Mouse (Mus musculus) hindbrain, postnatal 0 days (tissue): ENCODE results near the gene Cgrrf1. TPM values are rescaled to one million over a fixed set of nuclear protein-coding genes. Genes with fewer than 3 reads are reported as not detected.

Experiments used
- ATAC-seq: fragments of 200-750 bp; cut with Nextera tagmentation; 2 replicates; pipeline ENCODE4 v1.8.0; 2017; ENCODE audit warnings: mild to moderate bottlenecking, moderate TSS enrichment, moderate library complexity
- DNase-seq: peaks from one replicate; pipeline ENCODE4 v3.0.0-alpha.2; 2015; ENCODE audit warnings: low spot score
- H3K27ac ChIP-seq: fragments of 300-500 bp; sonication (generic); 2 replicates; pipeline ENCODE4 v1.5.1; 2014; ENCODE audit warnings: mild to moderate bottlenecking
- H3K27me3 ChIP-seq: fragments of 300-500 bp; sonication (generic); 2 replicates; pipeline ENCODE4 v1.6.1; 2014; ENCODE audit warnings: low read length, mixed read lengths; ENCODE audit not compliant: insufficient read depth
- H3K36me3 ChIP-seq: fragments of 300-500 bp; sonication (generic); 2 replicates; pipeline ENCODE4 v1.6.1; 2014; ENCODE audit warnings: low read length, mixed read lengths; ENCODE audit not compliant: insufficient read depth
- H3K4me1 ChIP-seq: fragments of 300-500 bp; sonication (generic); 2 replicates; pipeline ENCODE4 v1.6.1; 2014; ENCODE audit warnings: antibody characterized with exemption, low read length, mixed read lengths; ENCODE audit not compliant: insufficient read depth
- H3K4me2 ChIP-seq: fragments of 300-500 bp; sonication (generic); 2 replicates; pipeline ENCODE4 v1.6.1; 2014; ENCODE audit warnings: low read depth, mild to moderate bottlenecking, low read length, moderate library complexity, mixed read lengths
- H3K4me3 ChIP-seq: fragments of 300-500 bp; sonication (generic); 2 replicates; pipeline ENCODE4 v1.5.1; 2014; ENCODE audit warnings: low read length
- H3K9ac ChIP-seq: fragments of 300-500 bp; sonication (generic); replicated peaks from 2 replicates; pipeline ENCODE4 v1.6.1; 2014; ENCODE audit warnings: mild to moderate bottlenecking, low read length, moderate library complexity, mixed read lengths
- H3K9me3 ChIP-seq: fragments of 300-500 bp; sonication (generic); 2 replicates; pipeline ENCODE4 v1.6.1; 2016; ENCODE audit warnings: low read length, mixed read lengths
- CTCF ChIP-seq: IDR thresholded peaks from 2 replicates; pipeline ENCODE4 v1.5.1; 2016; ENCODE audit warnings: antibody characterized with exemption, control low read depth, low read depth
- WGBS: fragments of 180-500 bp; shearing (Covaris S2); extraction: QIAGEN DNeasy Blood & Tissue Kit; methylation state at CpG from one replicate; pipeline ENCODE4 v1.1.7; 2014; 5-methylcytosine and 5-hydroxymethylcytosine counted together
- polyA plus RNA-seq: library from polyadenylated mRNA; unstranded; fragments of >200 nt; fragmentation: Nextera tagmentation; extraction: Ambion mirVana; gene quantifications from 2 replicates; pipeline ENCODE4 v1.2.1, GENCODE M21; 2015
- total RNA-seq: library from RNA; depleted of rRNA; stranded (reverse); fragments of >200 nt; gene quantifications from 2 replicates; pipeline ENCODE4 v1.2.3, GENCODE M21; 2014

Cgrrf1 gene
- total and polyA plus RNA-seq, 2 experiments from 2014 or later = 24.9 to 33.0 TPM

- TF ChIP-seq CTCF = no peak
- H3K9me3 ChIP-seq = no peaks in the 10 kb centered on the region
- no peaks in the 10 kb centered on the region for H3K27me3 ChIP-seq
- no peak overlapping the region for H3K4me2 ChIP-seq
- H3K9ac ChIP-seq = no peak overlapping the region
- no peak for ATAC-seq
- peaks cover 10% of the 10 kb centered on the region for H3K36me3 ChIP-seq
- H3K4me3 ChIP-seq = no peak overlapping the region
- no peak for DNase-seq
- 70% methylated on average over 4 of the region's 4 CpGs for WGBS
- no peaks in the 10 kb centered on the region for H3K4me1 ChIP-seq
- H3K27ac ChIP-seq = no peak overlapping the region
Measured at GRCm38 (mm10) chr14:46839326-46839725, 7.4 kb downstream of the Cgrrf1 start.

GRCm38 (mm10) chr14:46845706-46846105 lies 13.8 kb downstream of the Cgrrf1 start:
- Histone ChIP-seq H3K9me3 (no peaks in the 10 kb centered on the region), H3K9ac (no peak overlapping the region), H3K27me3 (no peaks in the 10 kb centered on the region), H3K4me3 (no peak overlapping the region), H3K4me2 (no peak overlapping the region), H3K27ac (no peak overlapping the region), H3K36me3 (peaks cover 9% of the 10 kb centered on the region), H3K4me1 (no peaks in the 10 kb centered on the region)
- ATAC-seq (no peak), DNase-seq (no peak)
- WGBS = 92% methylated on average over 11 of the region's 11 CpGs
- no peak for TF ChIP-seq CTCF

- H3K4me3 ChIP-seq = no peak overlapping the region
- TF ChIP-seq CTCF = no peak
- no peak for ATAC-seq
- no peaks in the 10 kb centered on the region for H3K36me3 ChIP-seq
- DNase-seq = no peak
- no peaks in the 10 kb centered on the region for H3K9me3 ChIP-seq
- H3K4me1 ChIP-seq = no peaks in the 10 kb centered on the region
- 82% methylated on average over 4 of the region's 4 CpGs for WGBS
- no peak overlapping the region for H3K4me2 ChIP-seq
- no peaks in the 10 kb centered on the region for H3K27me3 ChIP-seq
- H3K27ac ChIP-seq = no peak overlapping the region
- no peak overlapping the region for H3K9ac ChIP-seq
Measured at GRCm38 (mm10) chr14:46848063-46848590, 16.2 kb downstream of the Cgrrf1 start.

- no peak overlapping the region for H3K4me3 ChIP-seq
- no peak for ATAC-seq
- no peaks in the 10 kb centered on the region for H3K27me3 ChIP-seq
- H3K9me3 ChIP-seq = no peaks in the 10 kb centered on the region
- no peak overlapping the region for H3K27ac ChIP-seq
- no peak for DNase-seq
- H3K9ac ChIP-seq = no peak overlapping the region
- no peaks in the 10 kb centered on the region for H3K36me3 ChIP-seq
- no peaks in the 10 kb centered on the region for H3K4me1 ChIP-seq
- 85% methylated on average over 5 of the region's 5 CpGs for WGBS
- no peak for TF ChIP-seq CTCF
- H3K4me2 ChIP-seq = no peak overlapping the region
Measured at GRCm38 (mm10) chr14:46848736-46849135, 16.8 kb downstream of the Cgrrf1 start.

DNA sequence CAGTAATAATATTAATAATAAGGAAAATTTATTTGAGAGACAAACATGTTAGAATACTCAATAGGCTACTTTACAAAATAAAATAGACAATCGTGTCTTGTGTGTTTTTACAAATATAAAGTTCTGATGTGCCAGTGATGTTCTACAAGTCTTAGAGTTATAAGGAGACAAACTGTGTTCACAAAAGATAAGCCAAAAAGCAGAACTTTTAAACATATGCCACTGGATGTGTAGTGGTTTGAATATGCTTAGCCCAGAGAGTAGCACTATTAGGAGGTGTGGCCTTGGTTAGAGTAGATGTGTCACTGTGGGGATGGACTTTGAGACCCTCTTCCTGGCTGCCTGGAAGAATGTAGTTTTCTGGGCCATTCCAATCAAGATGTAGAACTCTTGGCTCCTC lies 17.8 kb downstream of the Cgrrf1 start:
- 91% methylated on average over 1 of the region's 1 CpGs for WGBS
- Histone ChIP-seq H3K4me3 (no peak overlapping the region), H3K4me1 (no peaks in the 10 kb centered on the region), H3K27me3 (no peaks in the 10 kb centered on the region), H3K4me2 (no peak overlapping the region), H3K9ac (no peak overlapping the region), H3K9me3 (no peaks in the 10 kb centered on the region), H3K36me3 (peaks cover 3% of the 10 kb centered on the region; the same call in 1 of the 2 replicates), H3K27ac (no peak overlapping the region)
- no peak for TF ChIP-seq CTCF
- ATAC-seq (no peak), DNase-seq (no peak)

DNA sequence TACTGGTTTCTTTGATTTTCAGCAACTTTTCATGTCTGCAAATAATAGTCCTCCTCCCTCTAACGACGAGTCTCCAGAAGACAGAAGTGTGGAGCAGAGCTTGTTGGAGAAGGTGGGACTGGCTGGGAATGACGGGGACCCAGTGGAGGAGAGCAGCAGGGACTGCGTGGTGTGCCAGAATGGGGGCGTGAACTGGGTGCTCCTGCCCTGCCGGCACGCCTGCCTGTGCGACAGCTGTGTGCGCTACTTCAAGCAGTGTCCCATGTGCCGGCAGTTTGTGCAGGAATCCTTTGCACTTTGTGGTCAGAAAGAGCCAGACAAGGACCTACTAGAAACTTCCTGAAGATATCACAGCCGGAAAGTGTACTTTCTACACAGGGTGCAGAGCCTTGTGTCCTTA lies 21.8 kb downstream of the Cgrrf1 start:
- ATAC-seq (no peak), DNase-seq (no peak)
- no peak overlapping the region for H3K27ac ChIP-seq
- H3K9me3 ChIP-seq = no peaks in the 10 kb centered on the region
- H3K4me2 ChIP-seq = no peak overlapping the region
- TF ChIP-seq CTCF = no peak
- no peaks in the 10 kb centered on the region for H3K27me3 ChIP-seq
- H3K36me3 ChIP-seq = peaks cover 4% of the 10 kb centered on the region; the same call in 1 of the 2 replicates
- no peak overlapping the region for H3K4me3 ChIP-seq
- WGBS = 85% methylated on average over 11 of the region's 11 CpGs
- H3K4me1 ChIP-seq = no peaks in the 10 kb centered on the region
- no peak overlapping the region for H3K9ac ChIP-seq

GRCm38 (mm10) chr14:46862922-46863321 lies 31.0 kb downstream of the Cgrrf1 start:
- H3K4me3 ChIP-seq = no peak overlapping the region
- 92% methylated on average over 5 of the region's 5 CpGs for WGBS
- no peak overlapping the region for H3K9ac ChIP-seq
- DNase-seq = no peak
- H3K9me3 ChIP-seq = no peaks in the 10 kb centered on the region
- TF ChIP-seq CTCF = no peak
- no peaks in the 10 kb centered on the region for H3K4me1 ChIP-seq
- no peaks in the 10 kb centered on the region for H3K36me3 ChIP-seq
- no peak for ATAC-seq
- H3K27me3 ChIP-seq = no peaks in the 10 kb centered on the region
- no peak overlapping the region for H3K4me2 ChIP-seq
- H3K27ac ChIP-seq = no peak overlapping the region
